Mouse (Mus musculus) hindbrain, postnatal 0 days (tissue): Measurements from ENCODE around the gene Zfp935. TPM values are rescaled to one million over a fixed set of nuclear protein-coding genes. Genes with fewer than 3 reads are reported as not detected.
"Not testable (repeated sequence)": the region's sequence is repeated elsewhere in the genome, so short reads cannot be mapped to it uniquely, and the experiment has no call there.

Experiments used
- ATAC-seq: fragments of 200-750 bp; cut with Nextera tagmentation; 2 replicates; pipeline ENCODE4 v1.8.0; 2017; ENCODE audit warnings: mild to moderate bottlenecking, moderate TSS enrichment, moderate library complexity
- DNase-seq: peaks from one replicate; pipeline ENCODE4 v3.0.0-alpha.2; 2015; ENCODE audit warnings: low spot score
- H3K27ac ChIP-seq: fragments of 300-500 bp; sonication (generic); 2 replicates; pipeline ENCODE4 v1.5.1; 2014; ENCODE audit warnings: mild to moderate bottlenecking
- H3K27me3 ChIP-seq: fragments of 300-500 bp; sonication (generic); 2 replicates; pipeline ENCODE4 v1.6.1; 2014; ENCODE audit warnings: low read length, mixed read lengths; ENCODE audit not compliant: insufficient read depth
- H3K36me3 ChIP-seq: fragments of 300-500 bp; sonication (generic); 2 replicates; pipeline ENCODE4 v1.6.1; 2014; ENCODE audit warnings: low read length, mixed read lengths; ENCODE audit not compliant: insufficient read depth
- H3K4me1 ChIP-seq: fragments of 300-500 bp; sonication (generic); 2 replicates; pipeline ENCODE4 v1.6.1; 2014; ENCODE audit warnings: antibody characterized with exemption, low read length, mixed read lengths; ENCODE audit not compliant: insufficient read depth
- H3K4me2 ChIP-seq: fragments of 300-500 bp; sonication (generic); 2 replicates; pipeline ENCODE4 v1.6.1; 2014; ENCODE audit warnings: low read depth, mild to moderate bottlenecking, low read length, moderate library complexity, mixed read lengths
- H3K4me3 ChIP-seq: fragments of 300-500 bp; sonication (generic); 2 replicates; pipeline ENCODE4 v1.5.1; 2014; ENCODE audit warnings: low read length
- H3K9ac ChIP-seq: fragments of 300-500 bp; sonication (generic); replicated peaks from 2 replicates; pipeline ENCODE4 v1.6.1; 2014; ENCODE audit warnings: mild to moderate bottlenecking, low read length, moderate library complexity, mixed read lengths
- H3K9me3 ChIP-seq: fragments of 300-500 bp; sonication (generic); 2 replicates; pipeline ENCODE4 v1.6.1; 2016; ENCODE audit warnings: low read length, mixed read lengths
- CTCF ChIP-seq: IDR thresholded peaks from 2 replicates; pipeline ENCODE4 v1.5.1; 2016; ENCODE audit warnings: antibody characterized with exemption, control low read depth, low read depth
- WGBS: fragments of 180-500 bp; shearing (Covaris S2); extraction: QIAGEN DNeasy Blood & Tissue Kit; methylation state at CpG from one replicate; pipeline ENCODE4 v1.1.7; 2014; 5-methylcytosine and 5-hydroxymethylcytosine counted together
- polyA plus RNA-seq: library from polyadenylated mRNA; unstranded; fragments of >200 nt; fragmentation: Nextera tagmentation; extraction: Ambion mirVana; gene quantifications from 2 replicates; pipeline ENCODE4 v1.2.1, GENCODE M21; 2015
- total RNA-seq: library from RNA; depleted of rRNA; stranded (reverse); fragments of >200 nt; gene quantifications from 2 replicates; pipeline ENCODE4 v1.2.3, GENCODE M21; 2014; rRNA removed

Gene Zfp935
- not detected in 2 replicates for total RNA-seq
- polyA plus RNA-seq = not detected in 2 replicates

DNA sequence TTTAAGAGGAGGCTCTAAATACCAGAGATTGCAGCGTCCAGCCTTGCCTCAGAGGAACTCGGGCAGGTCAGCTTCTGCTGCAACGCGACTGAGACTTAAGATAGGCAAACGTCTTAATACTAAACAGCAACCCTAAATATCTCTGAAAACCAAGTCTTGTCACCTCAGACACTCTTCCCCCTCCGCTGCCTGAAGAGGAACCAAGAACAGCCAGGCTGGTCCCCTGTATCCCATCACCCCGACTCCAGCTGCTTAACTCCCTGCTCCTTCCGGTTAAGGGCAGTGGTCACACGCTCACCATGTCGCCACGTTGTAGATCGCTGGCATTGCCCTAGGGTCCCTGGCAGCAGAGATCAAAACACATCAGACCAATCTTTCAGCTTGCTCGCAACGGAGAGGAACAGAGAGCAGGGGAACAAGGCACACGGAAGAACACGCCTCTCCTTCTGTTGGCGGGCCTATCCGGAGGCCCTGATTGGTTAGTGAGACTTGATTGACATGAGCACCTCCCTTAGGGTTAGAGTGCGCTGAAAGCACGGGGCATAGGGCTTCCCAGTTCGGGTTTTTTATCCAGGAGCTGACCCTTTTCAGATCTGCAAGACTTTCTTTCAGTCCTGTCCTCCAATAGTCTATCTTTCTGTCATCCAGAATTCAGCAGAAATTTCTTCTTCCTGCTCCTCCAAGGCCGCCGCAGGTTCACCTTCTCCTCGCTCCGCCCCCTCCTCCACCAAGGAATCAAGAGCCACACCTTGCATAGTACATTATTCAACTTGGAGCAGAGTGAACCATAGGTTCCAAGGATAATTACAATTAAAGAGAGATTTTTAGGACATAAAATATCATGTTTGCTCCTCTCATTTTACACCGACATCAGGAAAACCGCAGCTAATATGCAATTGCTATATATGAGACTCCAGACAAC, at the start of gene Zfp935:
Zfp935 (minus strand) TSS at position 323 of the 922 bp plus-strand sequence.
- Histone ChIP-seq H3K4me2 (peak within 1 kb of the TSS; percentile 38; the same call in 1 of the 2 replicates), H3K4me3 (peak within 1 kb of the TSS; percentile 39)
- not testable (repeated sequence) for H3K4me1 ChIP-seq, H3K9me3 ChIP-seq, H3K9ac ChIP-seq, ATAC-seq, H3K27me3 ChIP-seq, H3K27ac ChIP-seq, H3K36me3 ChIP-seq
- 3% methylated on average over 25 of the region's 27 CpGs for WGBS
- peak; percentile 2 for DNase-seq

DNA sequence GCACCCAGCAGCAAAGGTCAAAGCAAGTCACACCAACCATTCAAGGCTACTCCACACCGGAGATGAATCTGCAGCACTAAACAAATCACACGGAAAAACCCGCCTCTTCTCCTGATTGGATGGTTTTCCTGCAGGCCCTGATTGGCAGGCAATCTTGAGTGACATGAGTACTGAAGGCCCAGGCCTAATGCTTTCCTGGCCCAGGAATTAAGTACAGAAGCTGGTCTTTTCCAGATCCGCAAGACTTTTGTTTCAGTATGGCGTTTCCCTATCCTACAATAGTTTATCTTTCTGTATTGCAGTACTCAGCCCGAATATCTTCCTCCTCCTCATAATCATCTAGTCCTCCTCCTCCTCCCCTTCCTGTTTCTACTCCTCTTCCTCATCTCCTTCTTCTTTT, 12.8 kb upstream of the Zfp935 start, which contains the start of gene Zfp934:
Zfp934 (minus strand) TSS at position 101 of the 400 bp plus-strand sequence.
- ATAC-seq, H3K36me3 ChIP-seq: not testable (repeated sequence)
- 94% methylated on average over 3 of the region's 6 CpGs for WGBS

DNA sequence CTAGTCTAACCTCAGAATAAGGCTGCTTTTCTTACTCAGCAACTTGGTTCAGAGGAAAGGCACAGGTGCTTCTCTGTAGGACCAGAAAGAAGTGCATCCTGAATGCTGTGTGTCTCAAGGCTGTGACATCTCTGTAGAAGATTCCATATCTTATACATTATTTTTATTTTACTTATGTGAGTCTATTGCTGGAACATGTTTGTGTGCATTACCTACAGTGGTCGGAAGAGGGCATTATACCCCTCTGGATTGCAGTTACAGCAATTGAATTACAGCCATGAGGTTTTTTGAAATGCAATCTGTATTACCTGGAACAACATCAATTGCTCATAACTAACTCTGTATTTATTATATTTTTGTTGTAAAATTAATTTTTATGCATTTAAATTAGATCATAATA, 3.4 kb upstream of the Zfp935 start:
- H3K4me3 ChIP-seq, H3K36me3 ChIP-seq, H3K27me3 ChIP-seq, H3K9ac ChIP-seq, H3K27ac ChIP-seq, ATAC-seq, DNase-seq, H3K4me1 ChIP-seq, H3K4me2 ChIP-seq, H3K9me3 ChIP-seq: not testable (repeated sequence)
- 24% methylated on average over 1 of the region's 1 CpGs for WGBS

More for the DNA sequence above, 12.8 kb upstream of the Zfp935 start, which contains the start of gene Zfp934:
- not testable (repeated sequence) for H3K27me3 ChIP-seq, DNase-seq, H3K4me3 ChIP-seq, H3K4me2 ChIP-seq, H3K4me1 ChIP-seq, H3K9me3 ChIP-seq, H3K9ac ChIP-seq, H3K27ac ChIP-seq

GRCm38 (mm10) chr13:62530129-62530528, 28.2 kb downstream of the Zfp935 start:
- not testable (repeated sequence) for H3K9ac ChIP-seq, H3K9me3 ChIP-seq, H3K27me3 ChIP-seq, H3K4me3 ChIP-seq, H3K4me1 ChIP-seq, H3K27ac ChIP-seq, DNase-seq, H3K36me3 ChIP-seq, ATAC-seq, H3K4me2 ChIP-seq

GRCm38 (mm10) chr13:62510641-62511420, 47.5 kb downstream of the Zfp935 start:
- not testable (repeated sequence) for ATAC-seq, H3K4me3 ChIP-seq, H3K27me3 ChIP-seq, H3K36me3 ChIP-seq, H3K27ac ChIP-seq, H3K4me2 ChIP-seq, H3K9me3 ChIP-seq, H3K9ac ChIP-seq, H3K4me1 ChIP-seq, DNase-seq
- 81% methylated on average over 1 of the region's 1 CpGs for WGBS

DNA sequence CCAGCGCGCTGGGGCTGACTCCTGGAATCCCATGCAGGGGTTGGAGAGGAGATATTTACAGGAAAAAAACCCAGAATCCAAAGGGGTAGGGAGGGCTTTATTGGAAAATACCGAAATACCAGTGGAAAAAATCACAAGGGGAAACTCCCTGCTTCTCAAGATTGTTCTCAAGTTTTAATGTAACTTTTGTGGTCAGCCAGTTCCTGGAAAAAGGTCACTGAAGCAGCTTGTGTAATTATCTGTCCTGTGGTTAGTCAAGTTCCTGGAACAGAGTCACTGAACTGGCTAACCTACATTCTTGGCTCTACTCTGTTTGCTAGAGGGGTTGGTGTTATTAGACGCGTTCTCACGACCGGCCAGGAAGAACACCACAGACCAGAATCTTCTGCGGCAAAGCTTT, 85.7 kb downstream of the Zfp935 start:
- not testable (repeated sequence) for H3K36me3 ChIP-seq, H3K9me3 ChIP-seq, ATAC-seq, H3K4me2 ChIP-seq, H3K4me3 ChIP-seq, H3K4me1 ChIP-seq, H3K27me3 ChIP-seq, DNase-seq, H3K9ac ChIP-seq, H3K27ac ChIP-seq
- WGBS = 90% methylated on average over 8 of the region's 8 CpGs

DNA sequence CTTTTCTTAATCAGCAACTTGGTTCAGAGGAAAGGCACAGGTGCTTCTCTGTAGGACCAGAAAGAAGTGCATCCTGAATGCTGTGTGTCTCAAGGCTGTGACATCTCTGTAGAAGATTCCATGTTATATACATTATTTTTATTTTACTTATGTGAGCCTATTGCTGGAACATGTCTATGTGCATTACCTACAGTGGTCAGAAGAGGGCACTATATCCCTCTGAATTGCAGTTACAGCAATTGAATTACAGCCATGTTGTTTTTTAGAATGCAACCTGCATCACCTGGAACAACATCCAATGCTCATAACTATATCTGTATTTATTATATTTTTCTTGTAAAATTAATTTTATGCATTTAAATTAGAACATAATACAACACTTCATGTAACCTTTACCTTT, 88.4 kb downstream of the Zfp935 start:
- H3K27ac ChIP-seq, H3K4me2 ChIP-seq, H3K9me3 ChIP-seq, H3K27me3 ChIP-seq, H3K4me1 ChIP-seq, H3K4me3 ChIP-seq, H3K9ac ChIP-seq, ATAC-seq, H3K36me3 ChIP-seq: not testable (repeated sequence)
- peak; percentile 60 for TF ChIP-seq CTCF
- peak; percentile 56 for DNase-seq

GRCm38 (mm10) chr13:62466424-62467334, 91.6 kb downstream of the Zfp935 start, which contains the start of gene Gm49359:
TSS of gene Gm49359 (minus strand) at chr13:62466832.
- WGBS = 2% methylated on average over 27 of the region's 28 CpGs

More at GRCm38 (mm10) chr13:62466424-62467334, 91.6 kb downstream of the Zfp935 start, which contains the start of gene Gm49359:
- DNase-seq = peak; percentile 93
- H3K27me3 ChIP-seq, H3K9me3 ChIP-seq, H3K36me3 ChIP-seq, H3K4me1 ChIP-seq: not testable (repeated sequence)
- H3K4me3 ChIP-seq = peak within 1 kb of the TSS; percentile 55
- peak within 1 kb of the TSS; percentile 57 for H3K9ac ChIP-seq
- peak within 1 kb of the TSS; percentile 46 for H3K4me2 ChIP-seq
- H3K27ac ChIP-seq = peak within 1 kb of the TSS; percentile 79
- peak; percentile 100 for ATAC-seq
